Mouse (Mus musculus) layer of hippocampus, adult 9-10 months (tissue): ENCODE results near the gene Shc4.

ENCODE experiments used
- DNase-seq: peaks from one replicate; pipeline ENCODE4 v3.0.0; 2022; ENCODE audit warnings: low spot score

Gene Shc4

DNA sequence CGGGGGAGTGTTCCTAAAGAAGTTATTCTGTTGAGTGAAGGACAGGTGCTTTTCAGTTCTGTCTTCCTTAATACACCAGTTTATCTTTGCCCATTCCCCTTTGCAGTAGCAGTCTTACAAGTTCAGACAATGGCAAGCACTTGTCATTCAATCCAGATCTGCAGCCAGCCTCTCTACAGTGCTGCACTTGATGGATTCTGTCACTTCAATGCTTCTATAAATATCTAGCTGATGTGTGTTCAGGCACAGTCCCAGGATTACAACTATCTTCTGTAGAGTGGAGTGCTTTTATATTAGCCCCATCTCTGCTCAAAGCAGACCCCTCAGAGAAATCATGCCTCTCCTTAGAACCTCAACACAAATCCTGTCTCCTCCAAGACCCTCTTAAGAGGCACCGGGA lies 93.9 kb downstream of the Shc4 start:
- no peak for DNase-seq

DNA sequence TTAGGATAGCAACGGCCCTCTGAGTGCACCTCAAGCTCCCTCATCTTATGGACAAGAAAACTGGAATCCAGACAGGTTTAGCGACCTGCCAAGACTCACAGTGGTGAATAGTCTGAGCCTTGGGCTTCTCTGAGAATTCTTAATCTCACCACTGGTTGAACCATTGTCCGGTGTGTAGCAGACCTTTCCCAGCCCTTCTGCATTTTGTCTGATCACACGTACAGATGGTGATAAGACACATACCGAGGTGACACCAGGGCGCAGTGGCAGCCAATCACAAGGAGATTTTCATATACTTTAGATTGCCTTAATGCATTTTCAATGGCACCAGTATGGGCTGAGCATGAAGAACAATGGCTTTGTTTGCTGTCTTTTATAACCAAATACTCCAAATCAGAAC lies 95.5 kb downstream of the Shc4 start:
- no peak for DNase-seq

GRCm38 (mm10) chr2:125626536-125626935 lies 97.4 kb downstream of the Shc4 start:
- DNase-seq: no peak

DNA sequence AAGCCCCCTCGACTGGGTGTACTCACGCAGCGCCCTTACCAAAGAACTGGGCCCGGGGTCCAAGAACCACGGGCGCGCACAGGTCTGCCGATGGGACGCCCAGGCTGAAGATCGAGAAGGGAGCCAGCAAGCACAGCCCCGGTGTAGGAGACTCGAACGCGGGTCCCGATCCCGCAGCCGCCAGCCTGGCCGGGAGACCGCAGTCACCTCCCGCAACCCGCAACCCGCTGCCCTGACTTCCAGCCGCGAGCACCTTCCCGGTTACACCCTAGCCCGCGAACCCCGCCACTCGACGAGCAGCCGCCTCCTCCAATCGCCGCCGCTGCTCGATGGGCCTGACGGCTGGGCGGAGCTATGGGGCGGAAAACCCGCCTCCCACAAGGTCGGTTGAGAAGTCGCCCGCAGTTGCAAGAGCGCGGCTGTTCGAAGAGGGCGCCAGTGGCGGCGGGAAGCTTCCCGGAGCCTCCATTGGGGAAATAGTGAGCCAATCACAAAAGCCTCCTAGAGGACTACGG lies 99.1 kb downstream of the Shc4 start, which contains the start of gene Cep152:
Gene Cep152, minus strand, starts transcription at position 277 of the 515 bp plus-strand sequence.
- DNase-seq: peak; percentile 83

GRCm38 (mm10) chr2:125624127-125624685 lies 99.7 kb downstream of the Shc4 start:
- no peak for DNase-seq

GRCm38 (mm10) chr2:125623211-125623610 lies 100.7 kb downstream of the Shc4 start:
- DNase-seq: no peak

GRCm38 (mm10) chr2:125620213-125620907 lies 103.6 kb downstream of the Shc4 start:
- no peak for DNase-seq

DNA sequence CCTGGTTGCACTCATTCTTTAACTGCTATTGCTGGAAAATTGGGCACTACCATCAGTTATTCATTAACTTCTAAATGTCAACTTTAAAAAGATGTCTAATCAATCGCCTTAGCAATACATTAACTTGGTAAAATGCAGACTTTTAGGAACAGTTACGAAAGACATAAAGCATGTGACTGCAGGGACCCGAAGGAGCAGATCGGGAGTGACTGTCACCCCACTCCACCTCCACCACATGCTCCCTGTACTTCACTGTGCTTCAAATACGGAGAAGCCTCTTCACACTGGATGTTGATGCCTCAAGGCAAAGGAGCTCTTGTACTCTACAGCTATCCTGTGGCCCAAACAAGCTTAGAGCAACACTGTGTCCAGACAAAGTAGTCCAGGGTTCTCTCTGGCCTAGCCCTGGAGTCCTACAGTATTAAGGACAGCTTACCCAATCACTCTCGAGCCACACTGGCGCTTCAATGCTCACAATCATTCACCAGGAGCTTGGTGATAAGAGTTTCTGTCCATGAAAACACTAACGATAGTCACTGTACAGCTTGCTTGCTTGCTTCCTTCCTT lies 108.0 kb downstream of the Shc4 start:
- no peak for DNase-seq

GRCm38 (mm10) chr2:125615440-125615839 lies 108.5 kb downstream of the Shc4 start:
- no peak for DNase-seq

GRCm38 (mm10) chr2:125606220-125606845 lies 117.6 kb downstream of the Shc4 start:
- DNase-seq: no peak

DNA sequence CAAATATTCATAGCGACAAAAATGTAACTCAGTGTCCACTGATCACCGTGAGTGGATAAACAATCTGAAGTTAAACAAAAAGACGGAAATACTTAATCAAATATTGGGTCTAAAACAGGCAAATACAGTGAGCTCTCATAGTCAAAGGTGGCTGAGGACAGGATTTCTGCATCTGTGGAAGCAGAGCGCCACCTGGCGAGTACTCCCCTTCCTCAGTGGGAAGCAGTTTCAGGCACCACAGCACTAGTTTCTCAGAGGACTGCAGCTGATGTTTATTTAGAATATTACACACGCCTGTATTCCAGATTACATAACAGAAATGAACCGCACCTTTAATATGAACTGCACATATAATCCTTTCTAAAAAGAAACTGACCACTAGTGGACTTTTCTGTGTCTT lies 119.3 kb downstream of the Shc4 start:
- no peak for DNase-seq

DNA sequence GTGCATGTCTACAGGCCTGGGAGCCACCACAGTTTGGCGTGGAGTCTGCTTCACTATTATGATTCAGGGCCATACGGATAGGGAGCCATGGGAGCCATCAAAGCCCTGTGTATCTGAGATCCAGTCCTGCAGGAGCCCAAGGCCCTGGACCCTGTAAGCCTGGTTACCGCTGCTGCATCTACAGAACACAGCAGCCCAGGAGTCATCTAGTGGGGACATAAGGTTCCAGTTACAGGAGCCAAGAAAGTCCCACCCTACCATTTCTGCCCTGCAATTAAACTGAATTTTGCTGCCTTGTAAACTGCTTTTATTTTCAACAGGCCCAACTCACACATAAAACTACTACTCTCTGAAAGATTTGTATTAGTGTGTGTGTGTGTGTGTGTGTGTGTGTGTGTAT lies 121.0 kb downstream of the Shc4 start:
- no peak for DNase-seq

- DNase-seq: no peak
Measured at GRCm38 (mm10) chr2:125598958-125599357, 125.0 kb downstream of the Shc4 start.

DNA sequence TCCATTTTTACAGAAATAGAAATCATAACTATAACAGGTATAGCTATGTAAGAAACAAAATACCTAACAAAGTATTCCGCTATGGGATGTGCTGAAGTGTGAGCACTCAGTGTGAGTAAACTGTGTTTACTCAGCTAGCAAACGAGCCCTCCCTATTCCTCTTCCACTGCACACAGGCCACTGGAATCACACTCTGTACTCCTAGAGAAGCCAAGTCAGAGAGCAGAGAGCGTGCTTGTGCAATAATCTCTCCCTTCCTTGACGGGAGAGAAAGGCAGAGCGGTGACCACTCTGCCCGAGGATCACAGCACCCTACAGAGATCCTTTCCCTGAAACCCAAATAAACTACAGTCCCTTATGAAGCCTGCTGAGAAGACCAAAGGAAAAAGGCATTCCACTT lies 125.7 kb downstream of the Shc4 start:
- no peak for DNase-seq

- DNase-seq: no peak
Measured at GRCm38 (mm10) chr2:125594786-125595185, 129.2 kb downstream of the Shc4 start.

DNA sequence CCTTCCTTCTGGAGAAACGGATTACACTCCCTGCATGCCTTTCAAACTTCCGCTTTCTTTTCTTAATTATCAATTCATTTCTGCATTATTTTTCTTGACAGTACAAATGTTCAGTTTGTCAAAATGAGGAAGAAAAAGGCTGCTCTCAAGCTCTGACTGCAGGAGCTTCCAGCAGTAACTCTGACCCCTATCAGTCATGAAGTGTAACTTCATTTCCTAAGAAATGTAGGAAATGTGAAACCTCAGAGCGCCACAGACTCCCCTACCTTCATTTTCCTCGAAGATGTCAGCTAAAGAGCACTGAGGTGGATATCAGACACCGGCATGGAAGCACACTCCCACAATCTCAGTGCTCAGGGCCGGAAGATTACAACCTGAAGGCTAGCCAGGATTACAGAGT lies 129.9 kb downstream of the Shc4 start:
- DNase-seq: no peak

DNA sequence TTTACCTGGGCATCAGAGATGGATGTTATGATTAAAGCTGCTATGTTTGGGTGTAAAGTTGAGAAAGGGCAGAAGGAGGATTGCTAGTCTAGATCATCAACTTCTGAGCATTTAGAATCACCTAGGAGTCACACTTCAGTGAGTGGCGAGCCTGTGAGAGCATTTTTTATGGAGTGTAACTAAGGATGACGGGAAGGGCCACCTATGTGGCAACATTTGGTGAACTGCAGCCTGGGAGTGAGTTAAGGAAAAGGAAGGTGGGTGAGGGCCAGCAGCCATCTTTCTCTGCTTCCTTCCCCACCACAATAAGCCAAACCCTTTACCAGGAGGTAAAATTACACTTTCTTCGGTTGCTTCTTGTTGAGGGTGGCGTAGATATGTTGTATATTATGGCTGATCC lies 132.1 kb downstream of the Shc4 start:
- no peak for DNase-seq

DNA sequence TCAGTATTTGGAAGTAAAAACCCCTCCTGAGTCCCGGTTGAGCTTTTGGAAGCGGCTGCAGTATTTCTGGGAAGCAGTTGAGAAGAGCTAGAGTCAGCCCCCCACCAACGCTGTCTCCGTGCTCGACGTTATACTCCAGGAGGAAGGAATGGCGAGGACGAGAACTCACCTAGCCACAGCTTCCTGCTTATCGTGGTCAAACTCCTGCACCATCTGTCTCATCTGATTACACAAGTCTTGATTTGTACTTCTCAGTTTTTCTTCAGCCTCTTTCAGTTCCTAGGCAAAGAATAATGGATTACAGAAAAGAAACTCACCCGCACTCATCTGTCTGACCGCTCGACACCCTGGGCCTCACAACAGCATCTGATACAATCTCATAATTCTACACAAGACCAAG lies 134.7 kb downstream of the Shc4 start:
- no peak for DNase-seq

DNA sequence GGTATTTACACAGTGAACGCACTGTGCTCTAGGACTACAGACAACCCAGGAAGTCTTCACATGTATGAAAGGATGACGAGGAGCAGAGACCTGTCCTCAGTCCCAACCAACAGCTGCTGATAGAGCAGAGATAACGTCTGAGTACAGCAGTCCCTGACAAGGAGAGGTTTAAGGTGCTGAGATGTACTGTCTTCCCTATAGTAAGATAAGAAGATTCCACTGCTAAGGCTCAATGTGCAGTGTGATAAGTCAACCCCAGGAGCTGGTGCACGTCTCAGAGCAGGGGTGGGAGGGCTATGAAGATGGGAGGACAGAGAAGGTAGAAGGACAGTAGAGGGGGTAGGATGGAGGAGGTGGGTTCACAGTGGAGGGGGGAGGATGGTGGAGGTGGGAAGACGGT lies 142.9 kb downstream of the Shc4 start:
- no peak for DNase-seq

GRCm38 (mm10) chr2:125577670-125578069 lies 146.3 kb downstream of the Shc4 start:
- no peak for DNase-seq
